Mouse (Mus musculus) testis, adult 2 months (tissue): ENCODE data around the gene Clec16a. TPM values are rescaled to one million over a fixed set of nuclear protein-coding genes. Genes with fewer than 3 reads are reported as not detected.

Experiments used
- H3K27ac ChIP-seq: fragments of 200-500 bp; 2 replicates; pipeline ENCODE4 v1.5.1; 2012; ENCODE audit warnings: low read depth, low read length; ENCODE audit not compliant: control insufficient read depth, insufficient read depth
- H3K27me3 ChIP-seq: fragments of 200-500 bp; 2 replicates; pipeline ENCODE4 v1.6.1; 2012; ENCODE audit warnings: mild to moderate bottlenecking, low read length, moderate library complexity; ENCODE audit not compliant: control insufficient read depth, insufficient read depth
- H3K36me3 ChIP-seq: fragments of 200-500 bp; 2 replicates; pipeline ENCODE4 v1.6.1; 2012; ENCODE audit warnings: mild to moderate bottlenecking, low read length; ENCODE audit not compliant: control insufficient read depth, insufficient read depth
- H3K4me1 ChIP-seq: fragments of 200-500 bp; 2 replicates; pipeline ENCODE4 v1.6.1; 2012; ENCODE audit warnings: low read length; ENCODE audit not compliant: control insufficient read depth, insufficient read depth
- H3K4me3 ChIP-seq: fragments of 200-500 bp; 2 replicates; pipeline ENCODE4 v1.5.1; 2012; ENCODE audit warnings: low read depth, mild to moderate bottlenecking, low read length, moderate library complexity, mixed read lengths; ENCODE audit not compliant: control insufficient read depth
- CTCF ChIP-seq: fragments of 200-500 bp; IDR thresholded peaks from 2 replicates; pipeline ENCODE4 v1.5.1; 2012; ENCODE audit warnings: low read depth, mild to moderate bottlenecking, inconsistent platforms, low read length, moderate library complexity; ENCODE audit not compliant: control insufficient read depth, insufficient read depth, insufficient replicate concordance
- POLR2A ChIP-seq: fragments of 200-500 bp; IDR thresholded peaks from 2 replicates; pipeline ENCODE4 v1.6.1; 2012; ENCODE audit warnings: low read depth, mild to moderate bottlenecking, inconsistent platforms, low read length, moderate library complexity; ENCODE audit not compliant: control insufficient read depth
- polyA plus RNA-seq: library from polyadenylated mRNA; depleted of rRNA; stranded (reverse); fragments of >200 nt; gene quantifications from 2 replicates; pipeline ENCODE4 v1.2.3, GENCODE M21; 2012

The Clec16a gene
- polyA plus RNA-seq, 1 experiment, result 30.8 TPM

- Histone ChIP-seq H3K4me3 (no peak overlapping the region), H3K4me1 (no peaks in the 10 kb centered on the region), H3K27me3 (no peaks in the 10 kb centered on the region), H3K36me3 (no peaks in the 10 kb centered on the region), H3K27ac (no peak overlapping the region)
- no peak for TF ChIP-seq POLR2A
- TF ChIP-seq CTCF, result no peak
Measured at GRCm38 (mm10) chr16:10551592-10551991, 6.5 kb downstream of the Clec16a start.

- Histone ChIP-seq H3K27me3 (no peaks in the 10 kb centered on the region), H3K36me3 (no peaks in the 10 kb centered on the region), H3K27ac (no peak overlapping the region), H3K4me1 (no peaks in the 10 kb centered on the region), H3K4me3 (no peak overlapping the region)
- TF ChIP-seq POLR2A, result no peak
- TF ChIP-seq CTCF, result no peak
Measured at GRCm38 (mm10) chr16:10553858-10554257, 8.7 kb downstream of the Clec16a start.

- no peaks in the 10 kb centered on the region for H3K27me3 ChIP-seq
- no peak overlapping the region for H3K4me3 ChIP-seq
- no peaks in the 10 kb centered on the region for H3K4me1 ChIP-seq
- H3K36me3 ChIP-seq, result peaks cover 1% of the 10 kb centered on the region; the same call in 1 of the 2 replicates
- TF ChIP-seq POLR2A (no peak), CTCF (no peak)
- no peak overlapping the region for H3K27ac ChIP-seq
Measured at GRCm38 (mm10) chr16:10559991-10560390, 14.9 kb downstream of the Clec16a start.

- no peak for TF ChIP-seq POLR2A
- peak; percentile 91; the same call in 1 of the 2 replicates for TF ChIP-seq CTCF
- H3K4me1 ChIP-seq, result no peaks in the 10 kb centered on the region
- no peak overlapping the region for H3K4me3 ChIP-seq
- peaks cover 1% of the 10 kb centered on the region; the same call in 1 of the 2 replicates for H3K36me3 ChIP-seq
- H3K27me3 ChIP-seq, result no peaks in the 10 kb centered on the region
- H3K27ac ChIP-seq, result no peak overlapping the region
Measured at GRCm38 (mm10) chr16:10565278-10565885, 20.2 kb downstream of the Clec16a start.

GRCm38 (mm10) chr16:10567153-10567552, 22.0 kb downstream of the Clec16a start:
- TF ChIP-seq POLR2A, result no peak
- no peak for TF ChIP-seq CTCF
- H3K36me3 ChIP-seq, result no peaks in the 10 kb centered on the region; the same call in none of the 2 replicates
- no peak overlapping the region for H3K27ac ChIP-seq
- no peaks in the 10 kb centered on the region for H3K27me3 ChIP-seq
- H3K4me3 ChIP-seq, result no peak overlapping the region
- H3K4me1 ChIP-seq, result no peaks in the 10 kb centered on the region

- TF ChIP-seq CTCF, result no peak
- Histone ChIP-seq H3K27me3 (no peaks in the 10 kb centered on the region), H3K4me1 (no peaks in the 10 kb centered on the region), H3K4me3 (no peak overlapping the region), H3K36me3 (no peaks in the 10 kb centered on the region; the same call in none of the 2 replicates), H3K27ac (no peak overlapping the region)
Measured at GRCm38 (mm10) chr16:10569809-10570395, 24.8 kb downstream of the Clec16a start.

GRCm38 (mm10) chr16:10570708-10571107, 25.6 kb downstream of the Clec16a start:
- H3K36me3 ChIP-seq, result no peaks in the 10 kb centered on the region; the same call in none of the 2 replicates
- no peaks in the 10 kb centered on the region for H3K27me3 ChIP-seq
- no peak overlapping the region for H3K4me3 ChIP-seq
- H3K4me1 ChIP-seq, result no peaks in the 10 kb centered on the region
- TF ChIP-seq CTCF (no peak), POLR2A (no peak)
- H3K27ac ChIP-seq, result no peak overlapping the region
